Mouse (Mus musculus) layer of hippocampus, adult 2 months (tissue): ENCODE data around the gene Xdh. TPM values are rescaled to one million over a fixed set of nuclear protein-coding genes. Genes with fewer than 3 reads are reported as not detected.

Experiments used
- DNase-seq, 2 experiments: peaks; one replicate each; pipeline ENCODE4 v3.0.0; 2022; ENCODE audit warnings: low spot score in 2 of 2
- H3K27ac ChIP-seq: fragments of 200-600 bp; 2 replicates; pipeline ENCODE4 v1.8.1; 2022
- H3K4me3 ChIP-seq: fragments of 200-600 bp; 2 replicates; pipeline ENCODE4 v1.8.1; 2022; ENCODE audit warnings: mild to moderate bottlenecking
- CTCF ChIP-seq: fragments of 200-600 bp; conservative IDR thresholded peaks from 2 replicates; pipeline ENCODE4 v1.8.1; 2022; ENCODE audit warnings: antibody characterized with exemption, mild to moderate bottlenecking, moderate library complexity
- total RNA-seq, 2 experiments: library from RNA; stranded (reverse); gene quantifications; 2 replicates each; pipeline ENCODE4 v1.2.3; 2021

The Xdh gene
- total RNA-seq, 2 experiments from 2014 or later: 18.8 to 20.2 TPM

DNA sequence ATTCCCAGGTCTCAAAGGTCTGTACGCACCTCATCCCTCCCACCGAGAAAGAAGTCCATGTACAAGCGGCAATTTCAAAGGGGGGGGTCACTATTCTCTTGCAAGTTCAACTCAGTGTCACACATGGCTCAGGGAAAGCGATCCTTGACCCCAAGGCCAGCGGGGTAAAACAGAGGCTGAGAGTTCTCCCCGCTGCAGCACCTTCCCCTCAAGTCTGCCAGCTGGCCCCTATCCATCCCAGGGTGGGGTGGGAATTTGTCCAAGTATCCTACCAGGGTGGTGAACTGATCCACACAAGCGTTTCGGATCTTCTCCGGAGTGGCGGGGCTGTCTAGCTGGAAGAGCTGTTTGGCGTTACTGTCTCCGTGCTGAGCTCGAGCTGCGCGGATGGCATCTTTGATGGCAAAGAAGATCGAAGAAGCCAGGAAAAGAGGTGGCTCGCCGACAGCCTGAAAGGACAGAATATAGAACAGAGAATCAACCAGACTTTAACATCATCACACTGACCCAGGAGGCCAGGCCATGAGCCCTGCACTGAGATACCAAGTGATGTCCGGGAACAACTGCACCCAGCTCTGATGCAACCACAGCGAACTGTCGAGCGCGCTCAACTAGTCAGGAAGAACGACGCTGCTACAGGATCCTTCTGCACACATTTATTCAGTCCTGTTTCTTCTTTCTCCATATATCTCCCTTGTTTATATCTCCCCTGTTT lies 63.8 kb downstream of the Xdh start:
- no peak for DNase-seq
- Histone ChIP-seq H3K27ac (no peak overlapping the region), H3K4me3 (no peak overlapping the region)
- no peak for TF ChIP-seq CTCF

DNA sequence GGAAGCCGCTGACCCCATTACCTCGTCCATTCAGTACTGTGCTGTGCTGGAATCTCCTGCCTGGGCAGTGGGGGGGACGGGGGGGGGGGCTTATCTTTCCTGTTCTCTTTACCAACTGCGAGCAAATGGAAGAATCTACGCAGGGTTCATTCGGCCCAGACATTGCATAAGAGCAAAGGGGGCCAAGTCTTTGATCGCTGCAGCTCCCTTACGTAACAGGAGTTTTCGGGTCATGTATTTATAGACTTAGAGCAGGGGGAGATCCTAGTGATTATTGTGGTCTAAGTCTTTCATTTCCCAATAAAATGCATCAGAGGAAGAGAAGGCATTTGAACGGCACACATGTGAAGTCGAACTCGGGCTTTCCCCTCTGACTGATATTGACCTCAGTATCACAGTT lies 66.7 kb downstream of the Xdh start:
- Histone ChIP-seq H3K4me3 (no peak overlapping the region), H3K27ac (no peak overlapping the region)
- TF ChIP-seq CTCF: no peak
- no peak for DNase-seq

DNA sequence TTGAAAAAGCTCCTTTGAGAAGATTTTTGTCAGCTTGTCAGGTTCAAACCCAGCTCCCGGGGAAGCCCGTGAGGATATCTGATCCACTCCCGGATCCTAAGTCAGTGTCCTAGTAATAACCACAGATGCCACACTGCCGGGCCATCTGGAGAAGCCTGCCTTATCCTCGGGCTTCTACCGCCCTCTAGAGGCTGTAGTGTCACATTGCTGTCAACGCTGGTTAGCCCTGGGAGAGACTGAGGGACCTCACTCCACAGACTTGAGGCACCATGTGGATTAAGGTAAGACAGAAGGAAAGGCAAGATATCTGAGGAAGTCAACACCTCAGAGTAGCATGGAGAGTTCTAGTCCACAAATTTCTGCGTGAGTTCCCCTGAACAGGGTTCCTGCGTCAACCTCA lies 67.8 kb downstream of the Xdh start:
- Histone ChIP-seq H3K4me3 (no peak overlapping the region), H3K27ac (peak overlapping the region; percentile 12; the same call in 1 of the 2 replicates)
- DNase-seq: peak; percentile 84 to 85
- peak; percentile 96 for TF ChIP-seq CTCF

DNA sequence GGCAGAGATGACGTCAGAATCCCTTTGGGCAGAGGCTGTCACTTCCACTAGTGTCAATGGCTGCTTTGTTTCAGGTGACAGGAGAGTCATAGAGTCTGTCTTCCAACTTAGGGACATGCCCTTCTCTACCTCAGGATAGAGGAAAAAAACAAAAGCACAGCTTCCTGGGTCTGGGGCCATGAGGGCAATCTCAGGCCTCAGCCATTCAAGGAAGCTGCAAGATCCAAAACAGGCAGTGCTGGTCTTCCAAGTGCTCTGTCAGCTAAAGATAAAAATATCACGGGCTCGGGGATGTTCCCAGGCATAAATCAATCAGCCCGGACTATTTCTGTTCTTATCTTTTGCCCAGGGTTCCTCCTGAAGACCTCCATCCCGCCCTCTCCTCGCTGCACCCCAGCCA lies 68.7 kb downstream of the Xdh start:
- no peak overlapping the region for H3K4me3 ChIP-seq
- no peak overlapping the region for H3K27ac ChIP-seq
- DNase-seq: no peak
- no peak for TF ChIP-seq CTCF

DNA sequence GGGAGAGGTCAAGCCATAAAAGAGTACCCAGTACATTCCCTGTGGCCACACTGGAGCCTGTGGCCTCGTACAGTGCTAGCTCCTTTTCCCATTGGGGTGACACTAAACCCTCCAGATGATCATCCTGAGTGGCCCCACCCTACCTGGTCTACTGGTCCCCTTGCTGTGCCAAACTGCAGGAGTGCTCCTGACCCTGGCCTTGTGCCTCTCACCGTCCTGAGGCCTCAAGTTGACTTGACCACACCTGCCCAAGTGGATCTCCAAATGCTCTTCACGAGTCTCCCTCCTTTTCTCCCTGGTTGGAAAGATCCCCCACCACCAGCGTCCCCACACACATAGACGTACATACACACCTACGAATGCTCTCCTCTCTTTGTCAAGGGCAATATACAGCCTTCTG lies 69.7 kb downstream of the Xdh start:
- TF ChIP-seq CTCF: no peak
- no peak for DNase-seq
- no peak overlapping the region for H3K4me3 ChIP-seq

DNA sequence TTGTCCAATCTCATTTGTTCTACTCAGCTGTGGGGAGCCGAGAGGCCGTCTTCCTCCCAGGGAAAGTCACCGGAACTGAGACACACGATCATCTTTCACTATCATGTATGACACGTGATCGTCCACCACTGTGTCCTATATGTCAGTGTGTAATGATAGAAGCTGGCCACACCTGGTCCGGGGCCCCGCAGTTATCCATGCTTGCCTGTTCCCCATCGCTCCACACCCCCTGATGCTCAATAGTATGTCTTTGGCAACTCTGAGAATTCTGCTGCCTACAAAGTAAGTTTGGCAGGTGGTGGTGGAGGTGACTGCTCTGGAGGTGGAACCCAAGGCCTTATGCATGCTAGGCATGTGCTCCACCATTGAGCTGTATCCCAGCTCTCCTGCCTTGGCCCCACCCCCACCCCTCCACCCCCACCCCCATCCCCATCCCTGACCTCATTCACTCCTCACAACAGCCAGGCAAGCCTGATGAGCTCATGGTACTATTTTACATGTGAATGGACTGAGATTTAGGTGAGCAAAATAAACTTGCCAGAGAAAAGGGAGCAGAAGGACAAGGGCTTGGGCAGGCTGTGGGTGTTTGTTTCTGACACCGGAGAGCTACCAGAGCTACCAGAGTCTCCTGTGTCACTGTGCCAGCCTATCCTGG lies 70.6 kb downstream of the Xdh start:
- Histone ChIP-seq H3K4me3 (no peak overlapping the region), H3K27ac (no peak overlapping the region)
- TF ChIP-seq CTCF: no peak
- DNase-seq: no peak

More for the DNA sequence above, 69.7 kb downstream of the Xdh start:
- no peak overlapping the region for H3K27ac ChIP-seq

DNA sequence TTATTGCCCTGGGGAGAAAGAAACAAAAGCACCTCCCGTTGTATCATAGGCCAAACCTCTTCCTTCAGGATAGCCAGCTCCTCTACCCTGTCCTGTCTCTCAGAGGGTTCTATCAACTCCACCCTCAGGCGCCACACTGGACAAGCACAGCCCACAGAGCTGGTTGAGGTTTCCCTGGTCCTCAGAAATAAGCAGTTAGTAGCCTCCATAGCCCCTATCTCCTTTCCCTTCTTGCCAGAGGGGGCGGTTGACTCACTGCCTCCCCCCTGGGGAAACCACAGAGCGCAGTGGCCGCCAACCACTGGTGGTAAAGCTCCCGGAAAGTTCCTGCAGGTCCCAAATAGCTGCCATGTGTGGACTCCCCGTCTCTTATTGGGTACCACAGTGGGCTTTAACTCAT lies 74.3 kb downstream of the Xdh start:
- no peak for TF ChIP-seq CTCF
- no peak overlapping the region for H3K27ac ChIP-seq
- DNase-seq: no peak
- no peak overlapping the region for H3K4me3 ChIP-seq

DNA sequence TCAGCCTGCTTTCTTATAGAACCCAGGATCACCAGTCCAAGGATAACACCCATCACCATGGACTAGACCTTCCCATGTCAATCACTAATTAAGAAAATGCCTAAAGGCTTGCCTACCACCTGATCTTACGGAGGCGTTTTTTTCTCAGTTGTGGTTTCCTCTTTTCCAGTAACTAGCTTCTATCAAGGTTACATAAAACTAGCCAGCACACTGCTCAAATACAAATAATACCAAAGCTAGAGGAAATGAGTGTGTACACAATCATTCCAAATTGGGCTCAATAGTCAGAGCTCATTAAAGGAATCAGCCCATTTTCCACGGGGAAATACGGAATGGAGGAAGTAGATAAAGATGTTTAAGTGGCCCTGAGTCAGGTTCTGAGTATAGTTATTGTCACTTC lies 74.7 kb downstream of the Xdh start:
- no peak for DNase-seq
- Histone ChIP-seq H3K27ac (no peak overlapping the region), H3K4me3 (no peak overlapping the region)
- TF ChIP-seq CTCF: no peak

DNA sequence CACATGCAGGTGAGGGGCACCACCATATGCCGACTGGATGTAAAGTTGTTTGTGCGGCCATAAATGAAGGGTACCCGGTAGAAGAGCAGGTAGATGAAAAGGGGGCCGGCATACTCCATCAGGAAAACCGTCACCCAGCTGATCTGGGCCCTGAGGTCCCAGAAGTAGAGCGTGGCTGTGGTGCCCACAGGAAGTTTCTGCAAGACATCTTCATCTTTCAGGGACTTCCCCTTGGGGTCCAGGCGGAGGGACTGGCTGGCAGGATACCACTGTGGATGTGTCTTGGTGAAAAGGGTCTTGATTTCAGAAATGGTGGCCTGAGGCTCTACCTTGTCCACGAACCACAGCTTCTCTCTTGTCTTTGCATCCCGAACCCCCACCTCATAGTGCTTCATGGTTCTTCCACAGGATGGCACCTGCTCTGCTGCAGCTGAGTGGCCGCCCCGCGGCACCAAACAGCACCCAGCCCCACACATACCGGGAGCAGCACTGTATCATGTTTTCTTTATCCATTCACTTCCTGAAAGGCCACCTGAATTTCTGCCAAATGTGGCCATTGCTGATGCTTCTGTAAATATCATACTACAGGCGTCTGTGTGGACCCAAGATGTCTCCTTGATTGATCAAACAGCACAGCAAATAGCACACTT lies 78.9 kb downstream of the Xdh start:
- no peak for DNase-seq
- no peak for TF ChIP-seq CTCF
- H3K27ac ChIP-seq: no peak overlapping the region
- no peak overlapping the region for H3K4me3 ChIP-seq

DNA sequence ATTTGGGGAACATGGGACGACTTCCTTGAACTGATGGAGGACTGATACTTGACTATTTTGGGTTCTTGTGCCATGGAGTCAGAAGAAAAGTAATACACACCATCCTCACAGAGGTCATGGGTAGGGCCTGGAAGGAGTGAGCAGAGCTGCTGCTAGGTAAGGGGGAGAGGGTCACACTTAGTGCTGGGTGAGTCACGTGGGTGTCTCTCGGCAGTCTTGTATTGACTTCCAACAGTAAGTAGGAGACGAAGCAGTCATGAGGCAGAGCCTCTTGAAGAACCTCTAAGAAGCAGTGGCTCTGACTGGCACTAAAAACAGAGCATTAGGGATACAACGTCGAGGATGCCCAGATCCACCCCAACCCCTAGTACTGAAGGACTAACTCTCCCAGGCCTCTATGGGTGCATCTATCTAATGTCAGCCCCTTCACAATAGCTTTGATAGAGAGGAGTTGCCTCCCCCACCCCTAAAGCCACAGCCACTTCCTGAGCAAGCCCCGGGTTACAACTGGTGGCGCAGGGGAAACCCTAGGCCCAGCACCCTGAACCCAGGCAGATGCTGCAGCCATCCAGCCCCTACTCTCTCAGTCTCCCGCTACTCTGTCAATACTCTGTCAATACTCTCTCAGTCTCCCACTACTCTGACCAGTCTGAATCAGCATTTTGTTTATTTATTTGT lies 80.8 kb downstream of the Xdh start:
- H3K27ac ChIP-seq: no peak overlapping the region
- H3K4me3 ChIP-seq: no peak overlapping the region
- no peak for TF ChIP-seq CTCF
- DNase-seq: no peak

DNA sequence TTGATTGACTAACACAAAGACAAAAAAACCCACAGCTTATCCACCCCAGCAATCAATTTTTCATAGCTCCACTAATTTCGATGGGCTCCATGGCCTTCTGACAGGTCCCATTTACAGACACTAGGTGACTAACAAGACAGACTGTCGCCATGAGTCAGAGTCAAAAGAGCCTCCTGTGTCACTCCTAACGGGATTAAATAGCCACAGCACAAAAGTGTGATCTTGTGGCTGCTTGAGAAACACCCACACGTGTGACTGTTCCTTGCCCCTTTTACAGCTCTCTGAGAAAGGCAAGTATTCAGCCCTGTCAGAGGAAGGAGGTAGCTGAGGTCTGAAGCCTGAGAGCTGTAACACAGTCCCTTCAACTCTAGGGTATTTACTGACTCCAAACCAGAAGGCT lies 96.3 kb downstream of the Xdh start:
- no peak overlapping the region for H3K27ac ChIP-seq
- DNase-seq: no peak
- no peak for TF ChIP-seq CTCF

DNA sequence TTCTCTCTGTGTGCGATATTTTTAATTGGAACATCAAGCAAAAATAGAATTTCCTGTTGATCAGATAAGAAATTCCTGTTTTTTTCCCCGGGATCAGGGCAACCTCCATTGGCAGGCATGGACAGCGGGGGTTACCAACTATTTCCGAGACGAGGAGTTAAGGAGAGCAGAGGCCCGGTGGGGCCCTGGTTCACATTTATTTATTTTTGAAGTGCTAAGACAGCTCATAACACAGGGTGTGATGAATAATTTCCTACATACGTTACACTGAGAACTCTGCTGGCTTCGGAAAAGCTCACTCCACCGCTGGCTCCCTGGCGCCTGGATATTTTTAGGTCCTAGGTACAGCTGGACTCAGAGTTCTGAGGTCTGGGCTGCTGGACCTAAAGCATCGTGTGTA lies 97.0 kb downstream of the Xdh start:
- H3K4me3 ChIP-seq: no peak overlapping the region
- TF ChIP-seq CTCF: no peak
- no peak for DNase-seq
- no peak overlapping the region for H3K27ac ChIP-seq

More for the DNA sequence above, 96.3 kb downstream of the Xdh start:
- H3K4me3 ChIP-seq: no peak overlapping the region

DNA sequence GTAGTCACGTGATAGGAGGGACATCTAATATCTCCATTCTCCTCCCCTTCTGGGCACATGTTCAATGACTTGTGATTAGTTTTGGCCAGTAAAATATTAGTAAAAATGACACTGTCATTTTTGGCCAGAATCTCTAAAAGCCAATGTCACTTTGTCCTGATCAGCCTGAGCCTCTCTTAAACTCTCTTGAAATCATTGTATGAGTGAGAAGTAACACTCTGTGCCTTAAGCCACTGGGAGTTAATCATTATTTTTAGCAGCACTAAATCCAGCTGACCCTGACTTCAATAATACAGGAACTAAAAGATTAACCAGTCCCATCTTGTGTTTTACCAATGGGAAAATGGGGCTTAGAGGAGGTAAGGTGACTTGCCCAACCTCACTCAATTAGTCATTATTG lies 102.6 kb downstream of the Xdh start:
- no peak overlapping the region for H3K4me3 ChIP-seq
- DNase-seq: no peak
- TF ChIP-seq CTCF: no peak
- H3K27ac ChIP-seq: no peak overlapping the region
